Mouse (Mus musculus) C2C12 (cell line): Measurements from ENCODE around the gene Tmem206.

Experiments
- CTCF ChIP-seq: IDR thresholded peaks from one replicate; pipeline ENCODE4 v1.5.1; 2011; ENCODE audit not compliant: control insufficient read depth, insufficient read depth, insufficient read length
- USF1 ChIP-seq: IDR thresholded peaks from one replicate; pipeline ENCODE4 v1.6.1; 2011; ENCODE audit warnings: low read depth, mild to moderate bottlenecking, control low read depth, moderate library complexity

DNA sequence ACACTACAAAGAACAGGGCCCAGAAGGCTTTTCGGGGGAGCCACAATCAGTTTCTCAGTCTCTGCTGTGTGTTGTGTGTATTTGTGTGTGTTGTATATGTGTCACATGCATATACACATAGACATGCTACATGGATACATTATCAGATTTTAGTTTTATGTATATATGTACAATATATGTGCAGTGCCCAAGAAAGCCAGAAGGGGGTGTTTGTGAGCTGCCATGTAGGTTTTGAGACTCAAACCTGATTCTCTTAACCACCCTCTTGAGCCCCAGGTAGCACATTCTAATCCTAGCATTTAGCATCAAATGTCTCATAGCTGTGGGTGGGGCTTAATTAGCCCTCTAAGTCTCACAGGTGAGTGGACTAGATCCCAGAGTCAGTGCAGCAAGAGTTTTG lies 43.4 kb upstream of the Tmem206 start:
- no peak for TF ChIP-seq CTCF
- TF ChIP-seq USF1 = no peak
